Mouse (Mus musculus) heart, postnatal 0 days (tissue): ENCODE results near the gene Cnot4.

Source experiments
- CTCF ChIP-seq: IDR thresholded peaks from 2 replicates; pipeline ENCODE4 v1.5.1; 2016; ENCODE audit warnings: antibody characterized with exemption, control low read depth, low read depth
- EP300 ChIP-seq: IDR thresholded peaks from 2 replicates; pipeline ENCODE4 v1.6.1; 2016; ENCODE audit warnings: antibody characterized with exemption, low read depth

DNA sequence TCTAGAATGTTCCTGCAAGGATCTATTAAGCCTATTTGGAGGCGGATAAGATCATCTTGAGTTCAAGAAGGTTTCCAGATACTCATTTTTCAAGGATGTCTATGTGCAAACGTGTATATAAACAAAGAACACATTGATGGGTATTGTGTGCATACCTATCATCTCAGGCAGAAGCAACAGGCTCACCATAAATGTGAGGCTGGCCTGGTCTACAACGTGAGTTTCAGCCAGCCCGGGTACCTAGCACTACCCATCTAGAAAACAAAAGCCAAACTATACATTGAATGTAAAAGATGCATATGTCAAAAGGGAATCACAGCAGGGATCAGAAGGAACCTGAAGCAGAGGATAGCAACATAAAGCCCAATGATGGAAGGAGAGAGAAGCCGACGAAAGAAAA lies 103.3 kb downstream of the Cnot4 start:
- TF ChIP-seq CTCF (no peak), EP300 (no peak)
